ENCODE assay signal across 14 mouse cellular contexts in the genomic region with DNA sequence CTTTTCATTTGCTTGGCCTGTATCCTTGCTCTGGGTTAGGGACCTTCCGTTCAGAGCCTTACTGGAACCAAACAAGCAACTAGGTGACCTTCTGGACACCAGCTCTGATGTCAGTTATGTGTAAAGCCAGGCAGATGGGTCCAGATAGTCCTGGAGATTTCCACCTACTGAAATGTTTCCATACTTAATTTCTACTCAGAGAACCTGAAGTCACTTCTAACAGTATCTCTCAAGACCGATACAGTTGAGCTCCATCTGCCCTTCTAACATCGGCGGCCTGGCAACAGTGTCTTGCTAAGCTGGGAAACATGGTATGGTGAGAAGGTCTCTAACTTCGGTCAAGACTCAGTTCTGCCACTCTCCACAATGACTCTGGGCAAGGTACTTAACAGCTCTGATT.
DNase-seq lines count a peak whose midpoint lies in the region; ATAC-seq lines count a peak whose summit lies in the region.
"Had no signal": no experiment of that assay in that cellular context is flagged by ENCODE, and none has a peak within 500 bp of the region (broad histone marks: within the 10 kb centered on the region; RNA-seq: fewer than 3 reads in every experiment).

No protein-coding gene starts in this region.

- H3K4me1 ChIP-seq in heart, embryonic 10.5 days: no peaks in the 10 kb centered on the region
- H3K4me1 ChIP-seq in forebrain, embryonic 16.5 days (replicated peaks; ENCODE audit: control insufficient read depth, insufficient read depth, low read length): peaks cover 8% of the 10 kb centered on the region
- H3K4me1 ChIP-seq in midbrain, embryonic 10.5 days: peaks cover 77% of the 10 kb centered on the region
- no peaks in the 10 kb centered on the region for H3K4me1 ChIP-seq in neural tube, embryonic 14.5 days (ENCODE audit: control insufficient read depth, insufficient read depth, low read length)
- H3K4me1 ChIP-seq: limb, embryonic 15.5 days had no signal

- 90% methylated on average over 5 of the region's 5 CpGs for WGBS in heart, embryonic 10.5 days
- 67% methylated on average over 5 of the region's 5 CpGs for WGBS in forebrain, embryonic 16.5 days
- 66% methylated on average over 5 of the region's 5 CpGs for WGBS in midbrain, embryonic 10.5 days
- 57% methylated on average over 5 of the region's 5 CpGs for WGBS in neural tube, embryonic 14.5 days

- H3K4me3 ChIP-seq in heart, embryonic 10.5 days: no peak overlapping the region
- H3K4me3 ChIP-seq in forebrain, embryonic 16.5 days (replicated peaks; ENCODE audit: low read length): no peak overlapping the region
- peak overlapping the region; percentile 43 for H3K4me3 ChIP-seq in midbrain, embryonic 10.5 days
- no peak overlapping the region for H3K4me3 ChIP-seq in neural tube, embryonic 14.5 days (ENCODE audit: low read depth, low read length)
- H3K4me3 ChIP-seq: limb, embryonic 15.5 days had no signal

- no peaks in the 10 kb centered on the region for H3K36me3 ChIP-seq in heart, embryonic 10.5 days
- no peaks in the 10 kb centered on the region for H3K36me3 ChIP-seq in forebrain, embryonic 16.5 days (ENCODE audit: control insufficient read depth, insufficient read depth)
- peaks cover 12% of the 10 kb centered on the region; the same call in 1 of the 2 replicates for H3K36me3 ChIP-seq in midbrain, embryonic 10.5 days
- H3K36me3 ChIP-seq in neural tube, embryonic 14.5 days (ENCODE audit: control insufficient read depth, insufficient read depth, low read length): no peaks in the 10 kb centered on the region
- H3K36me3 ChIP-seq: limb, embryonic 15.5 days had no signal

- H3K27ac ChIP-seq in heart, embryonic 10.5 days: no peak overlapping the region
- H3K27ac ChIP-seq in forebrain, embryonic 16.5 days (ENCODE audit: low read length): peak overlapping the region; percentile 31
- H3K27ac ChIP-seq in midbrain, embryonic 10.5 days (replicated peaks): peak overlapping the region; percentile 94
- peak overlapping the region; percentile 77 for H3K27ac ChIP-seq in neural tube, embryonic 14.5 days (ENCODE audit: low read depth, low read length)
- H3K27ac ChIP-seq: limb, embryonic 15.5 days had no signal

- H3K9me3 ChIP-seq in heart, embryonic 10.5 days: no peaks in the 10 kb centered on the region
- H3K9me3 ChIP-seq in forebrain, embryonic 16.5 days (ENCODE audit: control insufficient read depth, low read length): no peaks in the 10 kb centered on the region
- peaks cover 10% of the 10 kb centered on the region for H3K9me3 ChIP-seq in midbrain, embryonic 10.5 days (replicated peaks)
- H3K9me3 ChIP-seq in neural tube, embryonic 14.5 days (ENCODE audit: control insufficient read depth, low read length): no peaks in the 10 kb centered on the region
- H3K9me3 ChIP-seq: limb, embryonic 15.5 days had no signal

- ATAC-seq in forebrain, embryonic 16.5 days: peak; percentile 3; the same call in 1 of the 2 replicates
- no peak; the same call in 1 of the 2 replicates for ATAC-seq in neural tube, embryonic 14.5 days (ENCODE audit: low read depth)
- ATAC-seq: Patski had no signal

- H3K4me2 ChIP-seq in forebrain, embryonic 16.5 days (ENCODE audit: low read length): no peak overlapping the region
- no peak overlapping the region for H3K4me2 ChIP-seq in neural tube, embryonic 14.5 days (ENCODE audit: low read depth, low read length)
- H3K4me2 ChIP-seq: limb, embryonic 15.5 days; lung, embryonic 14.5 days had no signal

- intact Hi-C loops in heart, postnatal 36 days (cut with DNase I): no loop called here

- peak; percentile 42 for DNase-seq in heart, embryonic 10.5 days (ENCODE audit: low spot score)
- DNase-seq in heart, postnatal 36 days: no peak
- DNase-seq in midbrain, embryonic 10.5 days (ENCODE audit: low spot score): peak; percentile 60
- no peak for DNase-seq in kidney, postnatal 4 days
- DNase-seq in gastrocnemius, postnatal 10 days: no peak
- no peak for DNase-seq in yolk sac, embryonic 10.5 days (ENCODE audit: low spot score)
- DNase-seq: kidney, adult 2 months; lung, embryonic 14.5 days; retina, postnatal 1 day; thymus, adult 18-20 months had no signal

- H3K27me3 ChIP-seq in heart, embryonic 10.5 days (ENCODE audit: insufficient read depth, poor library complexity, severe bottlenecking): 0 out of 2 replicates have a peak, but pooled peaks cover 6% of the 10 kb centered on the region
- H3K27me3 ChIP-seq in forebrain, embryonic 16.5 days (replicated peaks; ENCODE audit: control insufficient read depth, insufficient read depth, low read length): no peaks in the 10 kb centered on the region
- H3K27me3 ChIP-seq in midbrain, embryonic 10.5 days (ENCODE audit: low read depth, poor library complexity, severe bottlenecking): no peaks in the 10 kb centered on the region
- H3K27me3 ChIP-seq in neural tube, embryonic 14.5 days (ENCODE audit: control insufficient read depth, insufficient read depth, low read length): no peaks in the 10 kb centered on the region
- H3K27me3 ChIP-seq: limb, embryonic 15.5 days; Patski had no signal

- H3K9ac ChIP-seq in forebrain, embryonic 16.5 days (replicated peaks; ENCODE audit: low read depth, low read length): no peak overlapping the region
- no peak overlapping the region for H3K9ac ChIP-seq in neural tube, embryonic 14.5 days (replicated peaks; ENCODE audit: low read depth, low read length)
- H3K9ac ChIP-seq: limb, embryonic 15.5 days; lung, embryonic 14.5 days had no signal

Comparison
In these comparisons a context has a peak if more than half of its experiments do, and no peak if none do; other contexts are left out.
1. DNase-seq: peak in heart, embryonic 10.5 days (single experiment) and midbrain, embryonic 10.5 days (single experiment); none in heart, postnatal 36 days (0 of 2), kidney, postnatal 4 days (0 of 2), gastrocnemius, postnatal 10 days (single experiment) and yolk sac, embryonic 10.5 days (single experiment).